7 mouse cellular contexts compared by ENCODE assay signal in genomic region chr11:98959437-98960312, GRCm38 (mm10). TPM values are rescaled to one million over a fixed set of nuclear protein-coding genes. Genes with fewer than 3 reads are reported as not detected.
DNase-seq lines count a peak whose midpoint lies in the region; ATAC-seq and TF ChIP-seq lines count a peak whose summit lies in the region.

No protein-coding gene starts in this region.

- H3K4me1 ChIP-seq in ES-Bruce4 (ENCODE audit: control insufficient read depth, insufficient read depth, low read length): peaks cover 4% of the 10 kb centered on the region
- peaks cover 73% of the 10 kb centered on the region for H3K4me1 ChIP-seq in embryonic facial prominence, embryonic 15.5 days
- peaks cover 44 to 77% of the 10 kb centered on the region in 2 experiments for H3K4me1 ChIP-seq in heart, embryonic 14.5 days (ENCODE audit: control insufficient read depth in 2 of 2, insufficient read depth in 2 of 2, low read length in 2 of 2)
- H3K4me1 ChIP-seq in kidney, postnatal 0 days (replicated peaks; ENCODE audit: insufficient read depth, low read length): peaks cover 52% of the 10 kb centered on the region

- H3K27me3 ChIP-seq in ES-Bruce4 (ENCODE audit: control insufficient read depth, insufficient read depth, low read length, poor library complexity, severe bottlenecking): no peaks in the 10 kb centered on the region
- H3K27me3 ChIP-seq in embryonic facial prominence, embryonic 15.5 days: no peaks in the 10 kb centered on the region
- no peaks in the 10 kb centered on the region for H3K27me3 ChIP-seq in heart, embryonic 14.5 days (ENCODE audit: control insufficient read depth, insufficient read depth, low read length)
- H3K27me3 ChIP-seq in kidney, postnatal 0 days (ENCODE audit: insufficient read depth, low read length): no peaks in the 10 kb centered on the region

- peak overlapping the region; percentile 76 for H3K27ac ChIP-seq in ES-Bruce4 (ENCODE audit: insufficient read depth, low read length)
- H3K27ac ChIP-seq in embryonic facial prominence, embryonic 15.5 days (replicated peaks): peak overlapping the region; percentile 86
- peak overlapping the region; percentile 63 to 91 for H3K27ac ChIP-seq in heart, embryonic 14.5 days (replicated peaks in 1 of 2; ENCODE audit: control insufficient read depth in 1 of 2, insufficient read depth in 1 of 2, low read depth in 2 of 2, low read length in 2 of 2)
- H3K27ac ChIP-seq in kidney, postnatal 0 days: peak overlapping the region; percentile 89

- peak overlapping the region; percentile 96 for H3K4me3 ChIP-seq in ES-Bruce4 (ENCODE audit: low read depth, low read length)
- peak overlapping the region; percentile 63 for H3K4me3 ChIP-seq in embryonic facial prominence, embryonic 15.5 days (replicated peaks)
- H3K4me3 ChIP-seq in heart, embryonic 14.5 days (ENCODE audit: control insufficient read depth in 1 of 2, insufficient read depth in 1 of 2, low read depth in 1 of 2, low read length in 2 of 2): peak overlapping the region; percentile 55 to 65
- H3K4me3 ChIP-seq in kidney, postnatal 0 days (replicated peaks; ENCODE audit: low read depth, low read length): peak overlapping the region; percentile 80

- 1% methylated on average over 41 of the region's 43 CpGs for WGBS in embryonic facial prominence, embryonic 15.5 days
- under 1% methylated on average over 43 of the region's 43 CpGs for WGBS in heart, embryonic 14.5 days
- WGBS in kidney, postnatal 0 days: under 1% methylated on average over 43 of the region's 43 CpGs

- TF ChIP-seq POLR2A in ES-Bruce4 (IDR thresholded peaks at IDR 0.05; ENCODE audit: insufficient read depth, low read length): no peak

- H3K9ac ChIP-seq in ES-Bruce4 (ENCODE audit: low read depth, poor library complexity, severe bottlenecking): peak overlapping the region; percentile 90
- H3K9ac ChIP-seq in embryonic facial prominence, embryonic 15.5 days: no peak overlapping the region; the same call in 1 of the 2 replicates
- H3K9ac ChIP-seq in heart, embryonic 14.5 days (ENCODE audit: low read length): peak overlapping the region; percentile 82
- peak overlapping the region; percentile 77 for H3K9ac ChIP-seq in kidney, postnatal 0 days (ENCODE audit: low read depth, low read length)

- no peak for ATAC-seq in embryonic facial prominence, embryonic 15.5 days (ENCODE audit: insufficient number of reproducible peaks, low FRiP score, low TSS enrichment, low read depth)
- ATAC-seq in heart, embryonic 14.5 days (ENCODE audit: insufficient number of reproducible peaks, insufficient read depth, low FRiP score, low read depth): no peak
- peak; percentile 29; the same call in 1 of the 2 replicates for ATAC-seq in kidney, postnatal 0 days (replicated peaks; ENCODE audit: low FRiP score, low read depth)

- H3K36me3 ChIP-seq in ES-Bruce4 (ENCODE audit: control insufficient read depth, insufficient read depth, low read length, poor library complexity, severe bottlenecking): no peaks in the 10 kb centered on the region
- peaks cover 17% of the 10 kb centered on the region for H3K36me3 ChIP-seq in embryonic facial prominence, embryonic 15.5 days
- peaks cover 20% of the 10 kb centered on the region for H3K36me3 ChIP-seq in heart, embryonic 14.5 days (ENCODE audit: control insufficient read depth, insufficient read depth, low read length)
- H3K36me3 ChIP-seq in kidney, postnatal 0 days (ENCODE audit: insufficient read depth, low read length): no peaks in the 10 kb centered on the region

- no peak for TF ChIP-seq CTCF in ES-Bruce4 (IDR thresholded peaks at IDR 0.05; ENCODE audit: low read depth, low read length)
- TF ChIP-seq CTCF in kidney, postnatal 0 days (IDR thresholded peaks at IDR 0.05; ENCODE audit: low read depth): no peak

- DNase-seq in adrenal gland, adult (ENCODE audit: inconsistent age in 2 of 2, low spot score in 1 of 2): peak; percentile 92 to 95
- peak; percentile 94 for DNase-seq in kidney, postnatal 0 days (ENCODE audit: low spot score)
- DNase-seq in lung, postnatal 4 days: peak; percentile 92 to 95
- DNase-seq in right cerebral cortex, adult 2 months (ENCODE audit: low spot score in 2 of 2): peak; percentile 73

- peak; percentile 41 for TF ChIP-seq EP300 in ES-Bruce4 (IDR thresholded peaks at IDR 0.05; ENCODE audit: insufficient read depth, low read depth, low read length)

- H3K9me3 ChIP-seq in ES-Bruce4 (replicated peaks; ENCODE audit: control insufficient read depth, insufficient read depth, low read length, poor library complexity, severe bottlenecking): no peaks in the 10 kb centered on the region
- no peaks in the 10 kb centered on the region for H3K9me3 ChIP-seq in embryonic facial prominence, embryonic 15.5 days (replicated peaks)
- no peaks in the 10 kb centered on the region for H3K9me3 ChIP-seq in heart, embryonic 14.5 days (ENCODE audit: control insufficient read depth, low read length)
- no peaks in the 10 kb centered on the region for H3K9me3 ChIP-seq in kidney, postnatal 0 days (replicated peaks; ENCODE audit: low read length)

- peak overlapping the region; percentile 95 for H3K4me2 ChIP-seq in embryonic facial prominence, embryonic 15.5 days (replicated peaks)
- peak overlapping the region; percentile 88 for H3K4me2 ChIP-seq in heart, embryonic 14.5 days (ENCODE audit: low read length)
- H3K4me2 ChIP-seq in kidney, postnatal 0 days (ENCODE audit: low read length): peak overlapping the region; percentile 100

RNA-seq across cellular contexts. Expression of gene Gjd3, which starts 23.1 kb away (rescaled TPM):
- not detected in 2 replicates for polyA plus RNA-seq in ES-Bruce4 (2011; ENCODE audit: insufficient read depth, insufficient read length, low read depth, missing spikeins)
- 0.96 and 1.1 TPM in 2 replicates for polyA plus RNA-seq in embryonic facial prominence, embryonic 15.5 days (2015; fragmentation: Nextera tagmentation; extraction: Ambion mirVana)
- polyA plus RNA-seq in heart, embryonic 14.5 days (2014; fragmentation: Nextera tagmentation; extraction: Ambion mirVana): 1.00 and 2.3 TPM in 2 replicates
- 1.1 and 1.6 TPM in 2 replicates for polyA plus RNA-seq in kidney, postnatal 0 days (2015; fragmentation: Nextera tagmentation; extraction: Ambion mirVana)

RNA-seq across cellular contexts. Expression of gene Rara, which starts 32.1 kb away (rescaled TPM):
- polyA plus RNA-seq in ES-Bruce4 (2011; ENCODE audit: insufficient read depth, insufficient read length, low read depth, missing spikeins): 23.7 and 26.3 TPM in 2 replicates
- polyA plus RNA-seq in embryonic facial prominence, embryonic 15.5 days (2015; fragmentation: Nextera tagmentation; extraction: Ambion mirVana): 50.0 and 53.5 TPM in 2 replicates
- 31.4 and 33.4 TPM in 2 replicates for polyA plus RNA-seq in heart, embryonic 14.5 days (2014; fragmentation: Nextera tagmentation; extraction: Ambion mirVana)
- polyA plus RNA-seq in kidney, postnatal 0 days (2015; fragmentation: Nextera tagmentation; extraction: Ambion mirVana): 25.7 and 26.3 TPM in 2 replicates

RNA-seq across cellular contexts. Expression of gene Cdc6, which starts 52.1 kb away (rescaled TPM):
- 54.3 and 55.8 TPM in 2 replicates for polyA plus RNA-seq in ES-Bruce4 (2011; ENCODE audit: insufficient read depth, insufficient read length, low read depth, missing spikeins)
- 22.6 and 22.7 TPM in 2 replicates for polyA plus RNA-seq in embryonic facial prominence, embryonic 15.5 days (2015; fragmentation: Nextera tagmentation; extraction: Ambion mirVana)
- 15.6 and 17.5 TPM in 2 replicates for polyA plus RNA-seq in heart, embryonic 14.5 days (2014; fragmentation: Nextera tagmentation; extraction: Ambion mirVana)
- 12.3 and 15.5 TPM in 2 replicates for polyA plus RNA-seq in kidney, postnatal 0 days (2015; fragmentation: Nextera tagmentation; extraction: Ambion mirVana)
